Mouse (Mus musculus) bone marrow macrophage, adult 2 months (primary cell): ENCODE data around the gene Pitx3.

Source experiments
- CTCF ChIP-seq: IDR thresholded peaks from 2 replicates; pipeline ENCODE4 v1.5.1; 2012; ENCODE audit warnings: low read depth, mild to moderate bottlenecking, low read length, moderate library complexity
- POLR2A ChIP-seq: IDR thresholded peaks from 2 replicates; pipeline ENCODE4 v1.6.1; 2012; ENCODE audit warnings: mild to moderate bottlenecking, low read depth, low read length, borderline replicate concordance

DNA sequence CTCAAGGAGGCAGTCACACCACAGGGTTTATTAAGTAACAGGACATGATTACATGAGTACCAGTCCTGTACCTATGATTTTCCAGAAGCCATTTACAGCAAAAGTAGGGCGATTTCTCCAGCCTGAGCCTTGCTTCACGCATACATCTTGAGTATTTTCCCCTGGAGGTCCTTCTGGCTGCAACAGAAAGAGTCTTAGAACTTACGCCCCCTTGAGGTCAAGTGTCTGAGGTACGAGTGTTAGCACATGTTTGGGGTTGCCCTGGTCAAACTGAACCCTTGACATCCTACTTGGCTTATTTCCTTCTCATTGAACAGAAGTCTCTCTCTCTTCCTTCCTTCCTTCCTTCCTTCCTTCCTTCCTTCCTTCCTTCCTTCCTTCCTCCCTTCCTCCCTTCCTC lies 33.5 kb downstream of the Pitx3 start:
- no peak for TF ChIP-seq CTCF
- TF ChIP-seq POLR2A: no peak
